Mouse (Mus musculus): ENCODE results near the gene Chp1. TPM values are rescaled to one million over a fixed set of nuclear protein-coding genes. Genes with fewer than 3 reads are reported as not detected.
"Not testable (repeated sequence)": the region's sequence is repeated elsewhere in the genome, so short reads cannot be mapped to it uniquely, and the experiment has no call there.

Chp1 gene
- polyA plus RNA-seq, 1 experiment from 2014 or later = 61.7 TPM

DNA sequence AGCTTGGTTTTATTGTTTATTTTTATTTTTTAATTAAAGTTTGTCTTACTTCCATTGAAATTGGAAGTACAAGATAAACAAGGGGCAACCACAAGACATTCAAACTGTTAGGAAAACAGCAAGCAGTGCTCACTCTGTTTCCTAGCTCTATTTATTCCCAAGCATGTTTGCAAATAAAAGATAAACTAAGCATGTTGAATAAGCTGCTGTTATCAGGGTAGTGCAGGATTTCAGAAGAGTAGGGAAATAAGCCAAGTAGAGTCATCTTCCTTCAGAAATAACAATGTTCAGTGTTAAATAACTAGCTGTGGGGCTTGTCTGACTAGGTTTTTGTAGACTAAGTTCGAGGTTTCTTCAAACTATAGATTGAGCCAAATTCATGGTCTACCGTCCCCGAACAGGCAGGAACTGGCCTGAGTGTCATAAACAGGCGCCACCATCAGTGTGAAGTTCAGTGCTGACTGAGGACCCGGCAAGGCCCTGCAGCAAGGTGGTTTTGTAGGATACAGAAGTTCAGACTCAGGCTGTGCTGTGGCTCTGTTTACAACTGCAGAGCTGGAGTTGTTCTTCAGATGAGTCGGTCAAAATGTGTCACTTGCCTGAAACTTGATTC lies 58.0 kb downstream of the Chp1 start:
- Histone ChIP-seq H3K4me2 (no peak overlapping the region), H3K27ac (no peak overlapping the region), H3K9me3 (no peaks in the 10 kb centered on the region), H3K4me1 (0 out of 2 replicates have a peak, but pooled peaks cover 4% of the 10 kb centered on the region), H3K9ac (no peak overlapping the region), H3K36me3 (replicated peaks) (peaks cover 71% of the 10 kb centered on the region), H3K27me3 (no peaks in the 10 kb centered on the region), H3K4me3 (replicated peaks) (no peak overlapping the region)
- no peak for ATAC-seq (ENCODE audit: low FRiP score)
- 93% methylated on average over 6 of the region's 6 CpGs for WGBS

DNA sequence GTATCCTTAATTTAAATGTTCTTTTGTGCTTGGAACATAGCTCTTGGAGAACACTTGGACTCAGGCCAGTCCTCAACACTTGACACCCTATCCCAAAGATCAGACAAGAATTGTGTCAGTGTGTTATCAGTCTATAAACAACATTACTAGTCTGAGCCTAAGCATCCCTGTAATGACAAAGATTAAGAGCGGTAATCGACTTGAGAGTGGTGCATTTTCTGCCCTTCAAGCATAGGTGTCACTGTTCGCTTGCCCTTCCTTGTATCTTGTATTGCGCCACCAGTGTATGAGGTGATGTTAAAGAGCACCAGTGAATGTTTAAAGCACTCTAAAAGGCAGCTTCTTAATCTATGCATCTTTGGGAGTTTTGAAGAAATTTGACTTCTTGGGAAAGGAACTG lies 59.5 kb downstream of the Chp1 start:
- Histone ChIP-seq H3K27ac (no peak overlapping the region), H3K9me3 (no peaks in the 10 kb centered on the region), H3K4me1 (no peaks in the 10 kb centered on the region), H3K4me2 (no peak overlapping the region), H3K27me3 (no peaks in the 10 kb centered on the region), H3K4me3 (replicated peaks) (no peak overlapping the region), H3K9ac (no peak overlapping the region), H3K36me3 (replicated peaks) (peaks cover 65% of the 10 kb centered on the region)
- WGBS = 96% methylated on average over 4 of the region's 4 CpGs
- no peak for ATAC-seq (ENCODE audit: low FRiP score)

DNA sequence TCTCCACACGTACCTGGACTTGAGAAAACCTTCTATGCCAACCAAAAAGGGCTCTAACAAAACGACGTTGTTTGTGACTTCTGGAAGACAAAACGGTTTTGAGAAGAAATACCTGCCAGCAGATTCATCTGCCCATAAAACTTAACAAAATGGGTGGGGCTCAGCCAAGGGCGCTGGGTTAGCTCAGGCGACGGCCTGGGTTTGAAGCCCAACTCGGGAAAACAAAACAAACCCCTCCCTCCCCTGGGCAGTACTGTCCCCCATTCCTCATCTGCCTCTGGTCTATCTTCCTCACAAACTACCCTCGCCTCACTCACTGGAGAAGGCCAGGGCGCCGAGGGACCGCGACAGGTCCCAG lies 70.3 kb downstream of the Chp1 start:
- H3K27me3 ChIP-seq = no peaks in the 10 kb centered on the region

DNA sequence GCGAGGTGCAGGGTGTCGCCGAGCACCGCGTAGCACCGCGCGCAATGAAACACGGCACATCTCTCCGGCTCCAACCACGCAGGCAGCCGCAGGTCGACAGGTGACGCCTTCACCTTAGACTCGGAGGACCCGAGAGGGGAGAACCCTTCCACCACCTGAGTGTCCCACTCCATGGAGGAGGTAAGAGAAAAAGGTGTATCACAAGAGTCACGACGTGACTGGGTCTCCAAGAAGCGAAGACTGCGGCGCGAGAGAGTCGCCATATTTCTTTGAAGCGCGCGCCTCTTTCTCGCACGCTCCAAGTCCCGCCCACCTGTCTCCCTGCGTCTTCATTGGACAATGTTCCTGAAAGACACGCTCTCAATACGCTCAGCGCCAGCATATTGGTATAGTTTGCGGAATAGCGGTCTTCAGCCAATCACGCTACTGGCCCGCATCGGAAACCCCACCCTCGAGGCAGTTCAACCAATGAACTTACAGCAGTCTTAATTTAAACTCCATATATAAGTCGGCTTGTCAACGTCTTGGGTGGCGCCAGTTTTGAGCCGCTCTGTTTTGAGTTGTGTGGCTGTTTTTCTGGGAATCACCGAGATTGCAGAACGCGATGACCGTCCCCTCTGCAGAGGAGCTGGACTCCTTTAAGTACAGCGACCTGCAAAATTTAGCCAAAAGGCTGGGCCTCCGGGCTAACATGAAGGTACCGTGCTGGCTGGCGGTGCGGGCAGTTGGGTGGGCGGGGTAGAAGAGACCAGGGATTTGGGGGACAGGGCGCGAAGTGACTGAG lies 70.9 kb downstream of the Chp1 start, which contains the start of the genes Nusap1 and Oip5:
Gene Nusap1 (plus strand): TSS at position 100 of the 784 bp plus-strand sequence.
Gene Oip5 (minus strand): TSS at position 271 of the 784 bp plus-strand sequence.
- no peaks in the 10 kb centered on the region for H3K27me3 ChIP-seq
- H3K4me3 ChIP-seq (replicated peaks) = peak within 1 kb of the TSS; percentile 76
- H3K9ac ChIP-seq = peak within 1 kb of the TSS; percentile 68
- peak within 1 kb of the TSS; percentile 86 for H3K4me2 ChIP-seq
- H3K4me1 ChIP-seq = peaks cover 32% of the 10 kb centered on the region
- ATAC-seq (ENCODE audit: low FRiP score) = peak; percentile 100
- H3K36me3 ChIP-seq (replicated peaks) = peaks cover 6% of the 10 kb centered on the region
- H3K9me3 ChIP-seq = no peaks in the 10 kb centered on the region
- under 1% methylated on average over 55 of the region's 55 CpGs for WGBS
- H3K27ac ChIP-seq = peak within 1 kb of the TSS; percentile 75

More for the DNA sequence above, 70.3 kb downstream of the Chp1 start:
- Histone ChIP-seq H3K36me3 (replicated peaks) (peaks cover 3% of the 10 kb centered on the region; the same call in 1 of the 2 replicates), H3K9ac (peak overlapping the region; percentile 68), H3K4me2 (peak overlapping the region; percentile 86), H3K4me1 (peaks cover 32% of the 10 kb centered on the region), H3K27ac (peak overlapping the region; percentile 48; the same call in 1 of the 2 replicates), H3K4me3 (replicated peaks) (peak overlapping the region; percentile 76), H3K9me3 (no peaks in the 10 kb centered on the region)
- ATAC-seq (ENCODE audit: low FRiP score) = no peak
- under 1% methylated on average over 13 of the region's 13 CpGs for WGBS

DNA sequence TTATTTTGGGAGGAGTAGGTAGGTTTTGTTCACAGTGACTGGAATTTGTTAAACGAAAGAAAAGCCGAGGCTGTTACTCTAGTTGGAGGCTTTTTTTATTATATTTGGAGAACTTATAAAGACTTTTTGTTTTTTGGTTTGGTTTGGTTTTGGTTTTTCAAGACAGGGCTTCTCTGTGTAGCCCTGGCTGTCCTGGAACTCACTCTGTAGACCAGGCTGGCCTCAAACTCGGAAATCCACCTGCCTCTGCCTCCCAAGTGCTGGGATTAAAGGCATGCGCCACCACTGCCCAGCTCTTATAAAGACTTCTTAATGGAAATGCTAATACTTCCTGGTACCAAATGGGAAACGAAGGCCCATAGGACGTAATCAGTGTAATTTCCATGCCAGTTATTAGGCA lies 71.5 kb downstream of the Chp1 start:
- H3K36me3 ChIP-seq (replicated peaks); ATAC-seq (ENCODE audit: low FRiP score); H3K27me3 ChIP-seq; H3K9me3 ChIP-seq: not testable (repeated sequence)
- WGBS = 13% methylated on average over 6 of the region's 6 CpGs
- H3K4me3 ChIP-seq (replicated peaks) = peak overlapping the region; percentile 76
- peak overlapping the region; percentile 75; the same call in 1 of the 2 replicates for H3K27ac ChIP-seq
- H3K4me1 ChIP-seq = peaks cover 32% of the 10 kb centered on the region
- peak overlapping the region; percentile 67 for H3K9ac ChIP-seq
- H3K4me2 ChIP-seq = peak overlapping the region; percentile 65

DNA sequence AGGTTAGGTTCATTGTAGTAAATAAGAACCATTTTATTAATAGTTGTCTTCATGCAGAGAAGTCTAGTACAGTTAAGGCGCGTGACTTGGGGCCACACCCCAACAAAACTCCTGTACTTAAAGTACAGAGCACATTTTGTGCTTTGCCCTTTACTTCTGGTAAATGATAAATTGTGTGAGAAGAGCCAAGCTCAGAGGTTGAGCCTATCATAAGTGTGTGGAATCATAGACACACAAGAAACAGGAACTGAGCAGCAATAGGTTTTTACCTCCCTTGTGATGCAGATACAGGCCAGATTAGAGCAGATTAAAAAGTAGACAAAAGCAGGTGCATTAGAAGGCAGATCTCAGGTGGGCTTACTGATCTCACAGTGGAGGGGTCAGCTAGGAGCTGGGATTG lies 73.8 kb downstream of the Chp1 start:
- 94% methylated on average over 2 of the region's 2 CpGs for WGBS
- H3K4me1 ChIP-seq = peaks cover 32% of the 10 kb centered on the region
- H3K27me3 ChIP-seq = no peaks in the 10 kb centered on the region
- no peak overlapping the region for H3K27ac ChIP-seq
- H3K4me2 ChIP-seq = peak overlapping the region; percentile 35
- H3K36me3 ChIP-seq (replicated peaks) = peaks cover 29% of the 10 kb centered on the region
- ATAC-seq (ENCODE audit: low FRiP score) = no peak
- peak overlapping the region; percentile 19 for H3K4me3 ChIP-seq (replicated peaks)
- H3K9ac ChIP-seq = 0 out of 2 replicates have a peak overlapping the region, but pooled peaks have one; percentile 18
- no peaks in the 10 kb centered on the region for H3K9me3 ChIP-seq

Other genes starting within 250 kb of the Chp1 start
- gene Dll4, start 221.9 kb upstream of the Chp1 start, polyA plus RNA-seq (2016; fragmentation: Nextera tagmentation; extraction: Ambion mirVana) = 3.5 and 3.8 TPM in 2 replicates
- gene Chac1, start 196.5 kb upstream of the Chp1 start, polyA plus RNA-seq (2016; fragmentation: Nextera tagmentation; extraction: Ambion mirVana) = 2.4 and 2.7 TPM in 2 replicates
- 4.5 and 5.2 TPM in 2 replicates for gene Ino80, start 70.0 kb upstream of the Chp1 start, polyA plus RNA-seq (2016; fragmentation: Nextera tagmentation; extraction: Ambion mirVana)
- gene Exd1, start 70 bp upstream of the Chp1 start, polyA plus RNA-seq (2016; fragmentation: Nextera tagmentation; extraction: Ambion mirVana) = 0.22 and 0.27 TPM in 2 replicates
- 110 and 111 TPM in 2 replicates for gene Nusap1, start 70.6 kb downstream of the Chp1 start, polyA plus RNA-seq (2016; fragmentation: Nextera tagmentation; extraction: Ambion mirVana)
- 35.1 and 35.6 TPM in 2 replicates for gene Oip5, start 70.8 kb downstream of the Chp1 start, polyA plus RNA-seq (2016; fragmentation: Nextera tagmentation; extraction: Ambion mirVana)
- 37.4 and 37.6 TPM in 2 replicates for gene Ndufaf1, start 115.1 kb downstream of the Chp1 start, polyA plus RNA-seq (2016; fragmentation: Nextera tagmentation; extraction: Ambion mirVana)
- 80.6 and 83.1 TPM in 2 replicates for gene Rtf1, start 127.4 kb downstream of the Chp1 start, polyA plus RNA-seq (2016; fragmentation: Nextera tagmentation; extraction: Ambion mirVana)
- gene Itpka, start 194.6 kb downstream of the Chp1 start, polyA plus RNA-seq (2016; fragmentation: Nextera tagmentation; extraction: Ambion mirVana) = 0.85 and 1.0 TPM in 2 replicates
- 0.12 TPM in 1 of 2 replicates, not detected in the other for gene Ltk, start 212.7 kb downstream of the Chp1 start, polyA plus RNA-seq (2016; fragmentation: Nextera tagmentation; extraction: Ambion mirVana)
- 32.8 and 33.4 TPM in 2 replicates for gene Rpap1, start 239.8 kb downstream of the Chp1 start, polyA plus RNA-seq (2016; fragmentation: Nextera tagmentation; extraction: Ambion mirVana)

Data from forebrain, embryonic 12.5 days (tissue).